Mouse (Mus musculus) embryonic facial prominence, embryonic 11.5 days (tissue): Measurements from ENCODE around the gene Syde2. TPM values are rescaled to one million over a fixed set of nuclear protein-coding genes. Genes with fewer than 3 reads are reported as not detected.

Experiments
- ATAC-seq: fragments of 200-750 bp; cut with Nextera tagmentation; replicated peaks from 2 replicates; pipeline ENCODE4 v1.8.0; 2017; ENCODE audit warnings: low read depth; ENCODE audit not compliant: insufficient number of reproducible peaks, low FRiP score, low TSS enrichment
- DNase-seq: peaks from one replicate; pipeline ENCODE4 v3.0.0-alpha.2; 2015; ENCODE audit warnings: low spot score
- H3K27ac ChIP-seq: fragments of 300-500 bp; sonication (generic); replicated peaks from 2 replicates; pipeline ENCODE4 v1.5.1; 2014; ENCODE audit warnings: mild to moderate bottlenecking, low read depth, low read length, control low read depth
- H3K27me3 ChIP-seq: fragments of 300-500 bp; sonication (generic); 2 replicates; pipeline ENCODE4 v1.6.1; 2014; ENCODE audit warnings: mild to moderate bottlenecking, low read length, moderate library complexity, mixed read lengths; ENCODE audit not compliant: control insufficient read depth, insufficient read depth
- H3K36me3 ChIP-seq: fragments of 300-500 bp; sonication (generic); replicated peaks from 2 replicates; pipeline ENCODE4 v1.6.1; 2014; ENCODE audit warnings: low read depth, mild to moderate bottlenecking, low read length, moderate library complexity, mixed read lengths; ENCODE audit not compliant: control insufficient read depth, insufficient read depth
- H3K4me1 ChIP-seq: fragments of 300-500 bp; sonication (generic); 2 replicates; pipeline ENCODE4 v1.6.1; 2014; ENCODE audit warnings: low read length, mixed read lengths; ENCODE audit not compliant: control insufficient read depth, insufficient read depth
- H3K4me2 ChIP-seq: fragments of 300-500 bp; sonication (generic); 2 replicates; pipeline ENCODE4 v1.6.1; 2014; ENCODE audit warnings: low read depth, mild to moderate bottlenecking, control low read depth, low read length, moderate library complexity
- H3K4me3 ChIP-seq: fragments of 300-500 bp; sonication (generic); 2 replicates; pipeline ENCODE4 v1.5.1; 2014; ENCODE audit warnings: low read depth, low read length, control low read depth
- H3K9ac ChIP-seq: fragments of 300-500 bp; sonication (generic); replicated peaks from 2 replicates; pipeline ENCODE4 v1.6.1; 2014; ENCODE audit warnings: mild to moderate bottlenecking, control low read depth, low read length
- H3K9me3 ChIP-seq: fragments of 300-500 bp; sonication (generic); replicated peaks from 2 replicates; pipeline ENCODE4 v1.6.1; 2016; ENCODE audit warnings: mild to moderate bottlenecking, low read length, inconsistent platforms, mixed read lengths; ENCODE audit not compliant: control insufficient read depth
- WGBS: fragments of 180-500 bp; shearing (Covaris S2); extraction: QIAGEN DNeasy Blood & Tissue Kit; methylation state at CpG from one replicate; pipeline ENCODE4 v1.1.7; 2014; 5-methylcytosine and 5-hydroxymethylcytosine counted together
- polyA plus RNA-seq: library from polyadenylated mRNA; unstranded; fragments of >200 nt; fragmentation: Nextera tagmentation; extraction: Ambion mirVana; gene quantifications from 2 replicates; pipeline ENCODE4 v1.2.1, GENCODE M21; 2014

Syde2 gene
- polyA plus RNA-seq, 1 experiment from 2014 or later: 1.9 TPM

GRCm38 (mm10) chr3:146007872-146008271, 20.2 kb downstream of the Syde2 start:
- ATAC-seq: no peak; the same call in 1 of the 2 replicates
- Histone ChIP-seq H3K4me3 (no peak overlapping the region), H3K27me3 (no peaks in the 10 kb centered on the region), H3K27ac (no peak overlapping the region), H3K4me2 (no peak overlapping the region), H3K4me1 (no peaks in the 10 kb centered on the region), H3K36me3 (no peaks in the 10 kb centered on the region), H3K9ac (no peak overlapping the region), H3K9me3 (no peaks in the 10 kb centered on the region)
- 76% methylated on average over 6 of the region's 6 CpGs for WGBS
- no peak for DNase-seq

- no peaks in the 10 kb centered on the region for H3K4me1 ChIP-seq
- H3K9me3 ChIP-seq: no peaks in the 10 kb centered on the region
- 53% methylated on average over 19 of the region's 20 CpGs for WGBS
- no peak overlapping the region for H3K4me2 ChIP-seq
- peak overlapping the region; percentile 1; the same call in 1 of the 2 replicates for H3K27ac ChIP-seq
- H3K27me3 ChIP-seq: no peaks in the 10 kb centered on the region
- H3K4me3 ChIP-seq: no peak overlapping the region
- ATAC-seq (0 out of 2 replicates have a peak, but pooled peaks have one; percentile 58), DNase-seq (peak; percentile 61)
- no peak overlapping the region for H3K9ac ChIP-seq
- peaks cover 4% of the 10 kb centered on the region; the same call in 1 of the 2 replicates for H3K36me3 ChIP-seq
These were observed 22.4 kb downstream of the Syde2 start for GRCm38 (mm10) chr3:146009859-146010645.

- Histone ChIP-seq H3K27ac (0 out of 2 replicates have a peak overlapping the region, but pooled peaks have one; percentile 1), H3K4me2 (no peak overlapping the region), H3K9me3 (no peaks in the 10 kb centered on the region), H3K4me1 (no peaks in the 10 kb centered on the region), H3K4me3 (no peak overlapping the region), H3K27me3 (no peaks in the 10 kb centered on the region), H3K36me3 (peaks cover 4% of the 10 kb centered on the region; the same call in 1 of the 2 replicates), H3K9ac (no peak overlapping the region)
- WGBS: 83% methylated on average over 4 of the region's 4 CpGs
- 0 out of 2 replicates have a peak, but pooled peaks have one; percentile 36 for ATAC-seq
- DNase-seq: no peak
These were observed 23.1 kb downstream of the Syde2 start for GRCm38 (mm10) chr3:146010751-146011150.

GRCm38 (mm10) chr3:146011544-146012218, 24.0 kb downstream of the Syde2 start:
- DNase-seq (no peak), ATAC-seq (no peak)
- Histone ChIP-seq H3K4me3 (no peak overlapping the region), H3K36me3 (peaks cover 4% of the 10 kb centered on the region; the same call in 1 of the 2 replicates), H3K9me3 (no peaks in the 10 kb centered on the region), H3K4me2 (no peak overlapping the region), H3K9ac (no peak overlapping the region), H3K27ac (no peak overlapping the region), H3K27me3 (no peaks in the 10 kb centered on the region), H3K4me1 (no peaks in the 10 kb centered on the region)
- WGBS: 56% methylated on average over 8 of the region's 8 CpGs

- Histone ChIP-seq H3K9ac (no peak overlapping the region), H3K4me3 (no peak overlapping the region), H3K9me3 (no peaks in the 10 kb centered on the region), H3K27me3 (no peaks in the 10 kb centered on the region), H3K4me1 (no peaks in the 10 kb centered on the region), H3K27ac (no peak overlapping the region), H3K4me2 (no peak overlapping the region), H3K36me3 (peaks cover 4% of the 10 kb centered on the region; the same call in 1 of the 2 replicates)
- no peak for ATAC-seq
- 92% methylated on average over 7 of the region's 7 CpGs for WGBS
- DNase-seq: no peak
These were observed 25.8 kb downstream of the Syde2 start for GRCm38 (mm10) chr3:146013490-146013889.

GRCm38 (mm10) chr3:146014321-146014720, 26.7 kb downstream of the Syde2 start:
- WGBS: 94% methylated on average over 12 of the region's 12 CpGs
- Histone ChIP-seq H3K27ac (no peak overlapping the region), H3K9ac (no peak overlapping the region), H3K4me1 (no peaks in the 10 kb centered on the region), H3K4me3 (no peak overlapping the region), H3K27me3 (no peaks in the 10 kb centered on the region), H3K9me3 (no peaks in the 10 kb centered on the region), H3K36me3 (peaks cover 4% of the 10 kb centered on the region; the same call in 1 of the 2 replicates), H3K4me2 (no peak overlapping the region)
- no peak for ATAC-seq
- DNase-seq: no peak

GRCm38 (mm10) chr3:146016979-146017378, 29.3 kb downstream of the Syde2 start:
- DNase-seq: no peak
- WGBS: 92% methylated on average over 13 of the region's 13 CpGs

GRCm38 (mm10) chr3:146017521-146017920, 29.9 kb downstream of the Syde2 start:
- ATAC-seq: no peak
- DNase-seq: no peak
- Histone ChIP-seq H3K9me3 (no peaks in the 10 kb centered on the region), H3K4me3 (no peak overlapping the region), H3K27me3 (no peaks in the 10 kb centered on the region), H3K27ac (no peak overlapping the region), H3K4me1 (no peaks in the 10 kb centered on the region), H3K36me3 (peaks cover 4% of the 10 kb centered on the region; the same call in 1 of the 2 replicates), H3K9ac (no peak overlapping the region), H3K4me2 (no peak overlapping the region)
- WGBS: 63% methylated on average over 9 of the region's 9 CpGs

More at GRCm38 (mm10) chr3:146016979-146017378, 29.3 kb downstream of the Syde2 start:
- Histone ChIP-seq H3K27me3 (no peaks in the 10 kb centered on the region), H3K36me3 (peaks cover 4% of the 10 kb centered on the region; the same call in 1 of the 2 replicates), H3K27ac (no peak overlapping the region), H3K4me2 (no peak overlapping the region), H3K9ac (no peak overlapping the region), H3K4me3 (no peak overlapping the region), H3K9me3 (no peaks in the 10 kb centered on the region), H3K4me1 (no peaks in the 10 kb centered on the region)
- ATAC-seq: no peak
